Mouse (Mus musculus): ENCODE measurements at regions not wholly inside any gene's neighbourhood (a gene's known extent, or its start where the extent isn't known, plus 50 kb on each side); places are given as distances from the start of the nearest gene placed in this dataset.
A peak's percentile ranks its signal among the peaks of the same experiment; 100 is the strongest.

DNA sequence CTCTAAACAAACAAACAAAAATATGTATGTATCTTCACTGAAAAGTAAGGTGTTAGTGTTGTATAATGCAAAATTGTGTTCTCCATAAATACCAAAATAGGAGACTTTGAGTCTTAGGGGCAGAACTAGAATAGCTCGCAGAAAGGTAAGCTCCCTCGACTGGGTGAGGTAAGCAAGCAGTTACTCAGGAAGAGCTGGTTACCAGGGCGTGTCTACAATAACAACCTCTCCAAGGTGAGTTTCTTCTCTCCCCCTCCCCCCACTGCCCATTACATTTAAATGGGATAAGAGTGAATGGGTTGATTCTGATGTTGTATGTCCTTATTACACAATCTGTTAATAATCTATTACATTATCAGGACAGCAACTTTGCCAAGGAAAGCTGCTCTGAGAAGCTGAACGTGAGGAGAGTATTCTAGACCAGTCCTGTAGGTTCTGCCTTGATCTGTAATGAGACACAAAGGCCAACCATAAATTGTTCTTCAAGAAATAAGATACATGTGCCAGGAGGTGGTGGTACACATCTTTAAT lies 125.2 kb upstream of the Zfand5 start:
- no peak for DNase-seq (ENCODE audit: low spot score)

DNA sequence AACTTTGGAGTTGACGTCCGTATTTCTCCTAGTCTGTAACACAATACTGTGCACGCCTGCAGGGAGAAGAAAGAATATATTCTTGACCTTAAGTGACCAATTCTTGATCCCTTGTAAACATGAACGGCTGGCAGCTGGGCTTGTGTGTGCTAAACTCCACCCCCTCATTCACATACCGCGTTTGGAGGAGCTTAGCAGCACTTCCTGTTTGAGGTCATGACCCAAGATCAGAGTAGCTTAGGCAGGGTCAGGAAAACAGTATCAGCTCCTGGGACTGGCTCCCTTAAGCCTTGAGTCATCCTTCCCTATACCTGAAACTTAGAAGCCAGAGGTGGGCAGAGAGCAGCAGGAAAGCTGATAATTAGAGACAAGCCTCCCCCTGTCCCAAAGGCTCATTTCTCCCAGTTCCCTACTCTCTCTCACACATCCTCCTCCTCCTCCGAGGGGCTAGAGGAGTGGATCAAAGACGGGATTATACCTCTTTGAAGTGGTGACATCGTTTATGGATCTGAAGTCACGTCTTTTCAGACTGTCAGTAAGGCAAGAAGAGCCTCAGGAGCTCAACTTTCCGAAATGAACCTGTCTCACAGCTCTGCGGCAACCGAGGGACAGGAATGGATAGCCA lies 127.3 kb upstream of the Zfand5 start:
- DNase-seq (ENCODE audit: low spot score) = peak; percentile 14

DNA sequence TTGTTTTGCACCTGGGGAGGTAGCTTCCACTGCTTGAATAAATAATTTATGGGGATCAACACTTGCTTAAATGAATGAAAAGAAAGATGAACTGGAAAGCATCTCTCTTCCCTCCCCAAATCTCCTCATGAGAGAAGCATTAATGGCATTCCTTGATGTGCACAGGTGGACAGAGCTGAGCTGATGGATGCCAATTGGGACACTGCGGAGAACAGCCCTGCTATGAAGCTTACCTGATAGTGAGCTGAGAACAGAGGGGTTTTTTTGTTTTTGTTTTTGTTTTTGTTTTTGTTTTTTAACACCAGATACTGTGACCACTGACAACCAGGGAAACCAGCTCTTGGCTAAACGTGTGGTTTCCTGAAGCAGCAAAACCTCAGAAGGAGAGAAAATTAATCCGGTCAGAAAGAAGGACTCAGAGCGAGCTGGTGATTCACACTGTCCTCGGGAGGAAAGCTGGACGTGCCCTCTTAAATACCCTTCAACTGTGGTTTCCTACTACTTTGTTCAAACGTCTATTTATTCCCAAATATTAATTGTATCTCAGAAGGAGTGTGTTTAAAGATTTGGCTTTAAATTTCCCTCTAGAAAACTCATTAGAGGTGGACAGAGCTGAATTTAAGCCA lies 128.0 kb upstream of the Zfand5 start:
- DNase-seq (ENCODE audit: low spot score) = no peak

DNA sequence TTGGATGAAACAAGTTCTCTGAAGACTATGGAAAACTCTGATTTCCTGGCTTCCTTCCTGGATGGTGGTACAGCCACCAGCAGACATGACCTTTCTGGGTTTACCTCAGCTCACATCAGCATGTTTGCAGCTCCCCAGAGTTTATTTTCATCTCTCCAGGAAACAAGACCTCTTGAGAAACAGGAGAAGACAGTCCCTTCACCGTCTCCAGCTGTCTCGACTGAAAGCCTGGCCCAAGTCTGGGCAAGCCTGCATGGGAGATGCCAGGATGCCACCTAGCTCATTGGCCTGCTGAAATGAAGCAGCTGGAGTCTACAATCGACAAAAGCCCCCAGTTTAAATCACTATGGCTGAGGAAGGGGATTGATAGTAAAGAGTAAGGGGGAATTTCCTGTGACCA lies 131.6 kb upstream of the Zfand5 start:
- DNase-seq (ENCODE audit: low spot score) = no peak

DNA sequence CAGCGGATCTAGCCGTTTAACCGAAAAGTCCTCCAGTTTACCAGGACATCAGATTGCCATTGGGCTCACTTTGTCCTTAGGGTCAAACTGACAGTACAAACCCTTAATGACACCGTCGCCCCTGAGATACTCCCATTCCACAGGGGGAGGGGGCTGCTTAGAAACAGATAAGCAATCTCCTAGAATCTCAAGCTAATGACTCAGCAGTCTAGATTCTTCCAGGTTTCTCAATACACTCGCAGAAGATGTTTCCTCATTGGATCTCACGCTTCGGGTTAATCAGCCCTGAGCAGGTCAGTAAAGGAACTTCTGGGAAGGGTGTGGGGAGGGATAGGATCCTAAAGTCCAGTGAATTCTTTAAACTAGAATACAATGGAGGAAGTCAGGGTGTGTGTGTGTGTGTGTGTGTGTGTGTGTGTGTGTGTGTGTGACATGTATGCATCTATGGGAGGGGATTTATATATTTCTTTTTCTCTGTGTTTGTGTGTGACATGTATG lies 133.0 kb upstream of the Zfand5 start:
- no peak for DNase-seq (ENCODE audit: low spot score)

DNA sequence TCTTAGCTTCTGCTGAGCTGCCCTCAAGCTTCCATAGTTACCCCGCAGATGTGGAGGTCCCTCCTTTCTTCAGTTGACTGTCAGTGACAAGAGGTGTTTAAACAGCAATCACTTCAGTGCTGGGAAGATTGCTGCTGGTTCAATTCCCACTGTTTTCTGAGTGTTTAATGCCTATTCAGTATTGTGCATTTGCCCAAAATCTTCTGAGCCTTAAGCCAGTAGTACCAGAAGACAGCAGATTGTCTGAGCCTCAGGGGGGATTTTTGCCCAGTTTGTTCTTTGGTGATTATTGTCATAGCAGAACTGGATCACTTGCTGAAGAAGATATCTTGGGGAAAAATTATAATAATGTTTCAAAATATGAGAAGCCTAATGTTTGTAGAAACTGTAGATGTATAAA lies 135.3 kb upstream of the Zfand5 start:
- DNase-seq (ENCODE audit: low spot score) = no peak

DNA sequence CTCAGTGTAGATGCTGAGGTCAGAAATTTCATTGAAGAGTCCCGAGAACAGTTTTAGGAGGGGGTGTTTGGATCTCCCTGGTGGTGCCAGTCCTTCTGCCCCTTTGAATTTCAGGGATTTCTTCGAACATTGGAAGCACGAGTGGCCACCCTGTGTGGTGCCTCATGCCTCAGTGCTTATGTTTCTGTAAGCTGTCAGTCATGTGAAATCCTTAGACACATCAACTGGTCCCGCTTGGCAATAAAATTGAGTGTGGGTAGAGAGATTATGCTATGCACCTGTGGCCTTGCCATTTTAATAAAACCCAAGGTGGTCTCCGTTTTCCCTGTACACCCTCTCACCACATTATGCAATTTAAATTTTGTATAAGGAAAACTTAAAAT lies 136.1 kb upstream of the Zfand5 start:
- DNase-seq (ENCODE audit: low spot score) = no peak

DNA sequence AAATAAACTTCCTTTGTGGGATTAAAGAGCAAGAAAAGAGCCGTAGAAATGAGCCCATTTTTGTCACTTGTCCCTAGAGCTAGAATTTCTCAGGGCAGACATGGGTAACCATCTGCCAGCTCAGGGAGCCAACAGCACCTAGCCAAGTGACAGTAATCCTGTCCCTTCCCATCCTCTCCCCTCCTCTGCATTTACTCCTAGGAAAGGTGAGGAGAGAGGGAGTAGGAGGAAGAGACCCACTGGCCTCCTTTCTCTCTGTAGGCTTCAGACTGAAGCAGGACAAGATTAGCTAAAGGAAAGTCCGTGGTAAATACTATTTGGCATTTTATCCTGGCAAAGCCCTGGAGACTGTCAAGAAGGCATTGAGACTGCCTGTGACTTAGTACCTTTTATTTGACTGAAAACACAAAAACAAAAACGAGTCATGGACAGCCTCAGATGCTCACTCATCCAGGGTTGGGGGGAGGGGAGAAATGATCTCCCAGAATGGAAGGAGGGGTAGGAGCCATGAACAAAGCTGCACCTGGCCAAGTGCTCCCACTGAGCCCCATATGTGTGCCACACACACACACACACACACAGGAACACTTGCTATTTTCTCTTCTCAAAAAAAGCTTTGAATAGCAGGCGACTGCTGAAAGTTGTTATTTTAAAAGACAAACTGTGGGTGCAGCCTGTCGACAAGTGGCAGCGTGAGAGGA lies 136.6 kb upstream of the Zfand5 start:
- DNase-seq (ENCODE audit: low spot score) = no peak

DNA sequence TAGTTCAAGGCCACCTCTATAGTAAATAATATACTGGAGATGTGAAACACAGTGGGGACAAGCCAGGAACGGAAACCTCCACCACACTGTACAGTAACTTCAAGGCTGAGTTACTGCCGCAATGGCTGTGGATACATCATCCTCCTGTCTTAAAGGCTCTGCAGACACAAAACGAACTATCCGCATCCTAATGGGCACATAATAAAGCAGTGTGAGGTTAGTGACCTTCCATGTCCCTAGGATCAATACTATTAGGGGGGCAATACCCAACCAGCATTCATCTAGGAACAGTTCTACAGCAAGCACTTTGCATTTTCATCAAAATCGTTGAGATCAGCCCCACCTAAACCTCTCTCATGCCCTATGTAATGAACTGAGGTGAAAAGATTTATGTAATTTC lies 142.4 kb upstream of the Zfand5 start:
- no peak for DNase-seq (ENCODE audit: low spot score)

DNA sequence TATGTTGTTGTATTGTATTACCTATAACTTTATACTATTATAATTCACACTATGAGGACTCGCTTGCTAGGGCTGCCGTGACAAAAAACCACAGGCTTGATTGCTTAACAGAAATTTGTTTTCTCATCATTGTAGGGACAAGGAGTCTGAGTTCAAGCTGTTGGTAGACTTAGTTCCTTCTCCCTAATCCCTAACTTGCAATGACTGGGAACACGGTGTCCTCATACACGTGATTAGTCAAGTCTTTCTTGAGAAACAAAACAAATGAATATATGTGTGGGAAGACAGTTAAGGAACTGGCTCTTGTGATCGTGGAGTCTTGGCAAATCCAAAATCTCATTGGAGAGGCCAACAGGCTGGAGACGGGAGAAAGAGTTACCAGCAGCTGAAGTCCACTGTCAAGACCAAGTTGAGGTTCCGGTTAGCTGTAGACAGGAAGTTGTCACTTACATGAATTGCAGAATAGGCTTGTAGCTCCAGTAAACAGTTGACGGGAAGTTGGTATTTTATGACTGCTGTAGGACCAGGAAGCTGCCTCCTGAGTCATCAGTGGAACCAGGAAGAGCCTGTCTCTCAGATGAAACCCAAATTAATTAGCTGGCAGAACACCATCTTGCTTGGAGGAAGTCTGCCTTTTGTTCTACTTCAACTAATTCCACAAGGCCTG lies 144.9 kb upstream of the Zfand5 start:
- DNase-seq (ENCODE audit: low spot score) = no peak

DNA sequence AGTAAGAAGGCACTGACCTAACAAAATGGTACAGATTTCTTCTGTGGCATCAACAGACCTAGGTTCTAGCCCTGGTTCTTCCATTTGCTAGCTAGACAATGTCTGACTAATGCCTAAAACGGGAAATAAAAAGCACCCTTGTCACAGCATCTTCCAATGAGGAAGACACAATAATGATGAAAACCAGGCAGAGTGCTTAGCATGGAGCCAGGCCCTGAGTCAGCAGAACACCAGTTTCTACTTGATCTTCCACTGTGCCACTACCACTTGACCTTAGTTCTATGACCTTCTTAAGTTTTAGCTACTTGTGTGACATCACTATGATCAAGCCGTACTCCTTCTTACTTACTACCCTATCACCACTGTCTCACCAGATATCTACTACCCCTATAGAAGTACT lies 145.4 kb upstream of the Zfand5 start:
- DNase-seq (ENCODE audit: low spot score) = no peak

DNA sequence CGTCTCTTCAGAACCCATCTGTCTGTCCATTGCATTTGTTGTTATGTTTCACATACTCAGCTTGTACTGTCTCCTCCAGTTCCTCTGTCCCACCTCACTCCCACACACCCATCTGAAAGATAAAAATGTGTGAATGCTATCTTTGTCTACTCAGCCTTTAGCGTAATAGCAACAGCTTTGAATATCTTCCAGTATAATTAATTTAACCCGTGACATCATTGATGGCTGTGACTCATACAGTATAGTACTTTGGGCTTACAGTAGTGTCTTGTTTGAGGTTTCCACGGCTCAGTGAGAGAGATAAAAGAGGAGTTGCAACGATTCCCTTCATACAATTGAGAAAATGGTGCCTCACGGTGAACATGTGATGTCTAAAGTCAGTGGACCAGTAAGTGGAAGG lies 152.6 kb upstream of the Zfand5 start:
- no peak for DNase-seq (ENCODE audit: low spot score)

DNA sequence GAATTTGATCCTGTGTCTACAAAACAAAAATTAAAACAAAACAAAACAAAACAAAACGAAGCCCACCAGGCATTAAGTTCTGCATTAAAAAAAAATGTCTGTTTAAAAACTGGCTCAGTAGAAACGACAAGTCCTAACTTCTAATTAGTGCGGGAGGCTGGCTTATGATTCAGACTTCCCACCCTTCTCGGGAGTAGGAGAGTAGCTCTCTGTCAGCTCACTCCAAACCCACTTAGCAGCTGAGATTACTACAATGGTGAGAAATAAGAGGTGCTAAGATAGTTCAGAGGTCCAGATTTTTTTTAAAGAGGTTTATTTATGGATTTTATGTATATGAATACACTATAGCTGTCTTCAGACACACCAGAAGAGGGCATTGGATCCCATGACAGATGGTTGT lies 153.3 kb upstream of the Zfand5 start:
- DNase-seq (ENCODE audit: low spot score) = no peak

DNA sequence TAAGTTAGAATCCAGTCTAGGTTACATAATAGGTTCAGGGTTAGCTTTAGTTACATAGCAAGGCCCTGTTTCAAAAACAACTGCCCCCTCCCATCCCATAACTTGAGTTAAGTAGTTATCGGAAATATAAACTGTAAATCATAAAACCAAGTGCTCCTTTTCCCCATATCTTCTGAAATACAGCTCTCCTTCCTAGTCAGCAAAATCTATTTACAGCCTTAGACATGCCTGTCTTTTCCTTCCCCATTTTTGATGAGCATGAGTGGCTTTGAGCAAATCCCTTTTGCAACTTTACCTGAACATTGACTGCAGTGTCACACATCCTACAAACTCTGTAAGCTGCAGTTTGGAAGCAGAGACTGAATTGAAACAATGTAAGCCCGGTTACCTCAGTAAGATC lies 156.4 kb upstream of the Zfand5 start:
- no peak for DNase-seq (ENCODE audit: low spot score)

DNA sequence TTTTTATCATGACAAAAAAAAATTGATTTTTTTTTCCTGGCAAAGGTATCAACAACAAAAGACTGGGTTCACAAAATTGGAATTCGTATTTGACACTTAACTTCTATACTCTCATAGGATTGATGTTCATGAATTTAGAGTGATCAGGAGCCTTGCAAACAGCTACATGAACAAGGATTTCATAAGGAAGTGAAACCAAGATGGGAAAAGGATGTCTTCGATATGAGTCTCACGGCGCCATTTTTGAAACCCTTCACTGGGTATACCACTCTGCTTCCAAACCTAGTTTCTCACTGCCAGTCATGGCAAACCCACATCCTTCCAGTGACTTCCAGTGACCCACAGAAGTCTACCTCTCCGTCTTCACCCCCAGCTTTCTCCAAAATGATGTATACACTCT lies 157.8 kb upstream of the Tmc1 start:
- DNase-seq (ENCODE audit: low spot score) = no peak

DNA sequence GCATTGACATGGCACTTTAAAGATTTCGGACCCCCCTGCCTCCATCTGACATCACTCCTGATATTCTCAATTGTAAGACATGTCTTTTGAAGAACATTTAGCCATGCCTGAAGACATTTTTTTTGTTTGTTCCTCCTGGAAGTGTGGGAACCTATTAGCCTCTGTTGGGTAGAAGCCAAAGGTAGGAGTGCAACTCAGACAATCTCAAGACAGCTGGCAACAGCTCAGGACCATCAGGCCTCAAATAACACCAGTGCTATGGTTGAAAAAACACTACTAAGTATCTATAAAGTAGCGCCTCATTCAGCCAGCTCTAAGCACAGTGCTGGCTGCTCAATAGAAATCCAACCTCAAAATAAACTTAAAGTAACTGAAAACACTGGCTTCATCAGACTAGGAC lies 154.3 kb upstream of the Tmc1 start:
- DNase-seq (ENCODE audit: low spot score) = no peak

DNA sequence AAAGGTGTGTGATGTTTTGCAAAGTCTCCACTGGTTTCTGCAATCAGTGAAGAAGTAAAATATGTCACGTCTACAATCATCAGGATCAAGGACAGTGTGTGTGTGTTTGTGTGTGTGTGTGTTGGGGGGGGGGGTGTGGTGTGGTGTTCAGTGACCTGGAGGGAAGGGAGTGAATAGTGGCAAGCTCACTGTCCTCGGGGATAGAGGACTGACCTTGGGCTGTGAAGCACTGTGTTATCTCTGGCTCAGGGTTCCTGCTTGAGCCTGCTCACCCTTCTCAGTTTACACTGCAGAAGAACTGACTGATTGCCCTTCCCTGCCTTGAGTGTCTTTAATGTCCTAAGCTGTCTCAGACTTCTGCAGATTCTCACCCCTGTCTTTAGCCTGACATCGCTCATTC lies 153.7 kb upstream of the Tmc1 start:
- no peak for DNase-seq (ENCODE audit: low spot score)

DNA sequence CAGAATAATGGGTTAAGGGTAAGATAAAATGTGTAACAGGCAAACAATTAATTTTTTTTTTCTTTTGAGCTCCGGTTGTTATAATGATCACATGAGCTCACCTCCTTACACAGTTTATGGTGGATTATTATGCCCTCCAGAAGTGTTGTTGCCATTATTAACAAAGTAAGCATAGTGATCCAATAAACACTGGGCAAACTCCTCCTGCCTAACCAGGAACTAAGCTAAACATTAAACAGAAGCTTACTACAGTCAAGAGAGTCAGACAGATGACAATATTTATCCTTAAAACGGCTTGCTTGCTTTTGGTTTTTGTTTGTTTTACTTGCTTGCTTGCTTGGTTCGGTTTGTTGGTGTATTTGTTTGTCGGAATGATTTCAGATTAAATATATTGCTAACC lies 153.3 kb upstream of the Tmc1 start:
- DNase-seq (ENCODE audit: low spot score) = no peak

DNA sequence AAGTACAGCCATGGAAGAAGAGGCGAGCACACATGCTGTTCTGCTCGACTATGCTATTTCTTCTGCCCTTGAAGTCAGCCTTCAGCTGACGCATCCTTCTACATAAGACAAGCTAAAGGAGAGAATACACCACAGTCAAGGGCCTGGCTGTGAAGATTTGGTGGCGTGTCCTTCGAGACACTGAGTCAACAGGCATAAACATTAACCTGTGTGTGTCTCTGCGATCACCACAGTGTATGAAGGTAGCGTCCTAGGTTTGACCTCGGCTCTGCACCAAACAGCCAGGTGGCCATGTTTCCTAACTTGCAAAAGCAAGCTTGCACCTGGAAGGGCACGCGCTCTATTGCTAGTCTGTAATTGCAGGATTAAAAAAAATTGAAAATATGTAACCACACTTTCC lies 152.8 kb upstream of the Tmc1 start:
- DNase-seq (ENCODE audit: low spot score) = no peak

DNA sequence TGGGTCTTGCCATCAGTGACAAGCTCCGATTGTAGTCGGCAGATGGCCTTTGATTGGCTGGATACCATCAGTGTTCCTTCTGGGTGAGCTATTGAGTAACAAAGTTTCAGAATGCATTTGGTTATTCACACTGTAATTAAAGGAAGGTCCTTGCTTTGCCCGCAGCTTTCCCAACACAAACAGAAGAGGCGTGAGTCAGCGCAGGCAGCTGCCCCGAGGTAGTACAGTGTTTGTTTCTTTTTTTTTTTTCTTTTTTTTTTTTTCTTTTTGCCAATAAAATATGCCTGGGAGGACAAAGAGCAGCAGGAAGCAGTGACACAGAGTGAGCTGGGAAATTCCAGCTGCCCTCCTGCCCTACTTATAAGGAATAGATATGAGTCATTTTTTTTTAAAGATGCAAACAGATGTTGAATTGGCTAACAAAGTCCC lies 152.3 kb upstream of the Tmc1 start:
- DNase-seq (ENCODE audit: low spot score) = peak; percentile 9

DNA sequence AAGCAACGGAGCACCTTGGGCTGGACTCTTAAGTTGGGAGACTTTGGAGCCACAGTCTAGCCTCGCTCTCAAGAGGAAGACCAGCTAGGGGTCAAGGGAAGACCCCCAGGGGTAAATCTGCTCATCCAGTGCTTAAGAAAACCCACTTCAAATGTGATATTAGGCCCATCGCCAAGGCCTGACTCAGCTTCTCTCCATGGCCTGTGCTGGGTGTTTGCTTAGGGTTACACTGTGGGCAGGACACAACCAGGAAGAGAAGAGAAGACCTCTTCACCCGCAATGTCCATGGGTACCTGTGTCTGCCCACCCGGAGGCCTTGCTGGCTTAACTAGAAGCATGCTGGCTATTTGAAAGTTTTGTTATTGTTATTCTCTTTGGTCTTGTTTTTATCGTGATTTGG lies 151.0 kb upstream of the Tmc1 start:
- no peak for DNase-seq (ENCODE audit: low spot score)

DNA sequence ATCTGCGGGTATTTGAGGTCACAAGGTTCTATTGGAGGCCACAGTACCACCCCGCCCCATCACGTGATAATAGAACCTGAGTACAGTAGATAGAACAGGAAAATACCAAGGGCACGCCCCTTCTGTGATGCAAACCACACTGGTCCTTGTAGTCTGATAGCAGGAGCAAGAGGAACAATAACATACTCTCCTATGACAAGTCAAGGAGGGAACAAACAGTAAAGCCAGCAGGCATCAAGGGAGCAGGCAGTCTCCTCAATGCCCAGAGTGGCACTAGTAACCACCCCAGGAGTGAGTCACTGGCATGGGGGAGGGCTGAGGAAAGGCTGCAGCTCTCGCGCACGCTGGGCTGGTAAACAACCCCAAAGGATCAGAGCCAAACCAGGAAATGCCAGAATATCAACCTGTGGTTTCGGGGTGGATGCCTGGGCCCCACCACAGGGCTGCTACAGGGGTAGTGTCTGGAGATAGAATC lies 150.5 kb upstream of the Tmc1 start:
- DNase-seq (ENCODE audit: low spot score) = peak; percentile 36
